Mouse (Mus musculus) liver, embryonic 16.5 days (tissue): Measurements from ENCODE around the gene Cdnf. TPM values are rescaled to one million over a fixed set of nuclear protein-coding genes. Genes with fewer than 3 reads are reported as not detected.

Experiments used
- ATAC-seq: fragments of 200-750 bp; cut with Nextera tagmentation; 2 replicates; pipeline ENCODE4 v1.8.0; 2017; ENCODE audit warnings: low read depth, mild to moderate bottlenecking, moderate number of reproducible peaks, moderate library complexity
- H3K27ac ChIP-seq: fragments of 300-500 bp; sonication (generic); 2 replicates; pipeline ENCODE4 v1.5.1; 2014; ENCODE audit warnings: mild to moderate bottlenecking, low read length
- H3K27me3 ChIP-seq: fragments of 300-500 bp; sonication (generic); 2 replicates; pipeline ENCODE4 v1.6.1; 2014; ENCODE audit warnings: low read depth, low read length, mixed read lengths; ENCODE audit not compliant: control insufficient read depth, insufficient read depth
- H3K36me3 ChIP-seq: fragments of 300-500 bp; sonication (generic); 2 replicates; pipeline ENCODE4 v1.6.1; 2014; ENCODE audit warnings: mild to moderate bottlenecking; ENCODE audit not compliant: control insufficient read depth, insufficient read depth
- H3K4me1 ChIP-seq: fragments of 300-500 bp; sonication (generic); 2 replicates; pipeline ENCODE4 v1.6.1; 2014; ENCODE audit warnings: low read depth, low read length, mixed read lengths; ENCODE audit not compliant: control insufficient read depth
- H3K4me2 ChIP-seq: fragments of 300-500 bp; sonication (generic); 2 replicates; pipeline ENCODE4 v1.6.1; 2014; ENCODE audit warnings: low read depth, low read length, mixed read lengths
- H3K4me3 ChIP-seq: fragments of 300-500 bp; sonication (generic); 2 replicates; pipeline ENCODE4 v1.5.1; 2014; ENCODE audit warnings: low read depth, mild to moderate bottlenecking, low read length
- H3K9ac ChIP-seq: fragments of 300-500 bp; sonication (generic); 2 replicates; pipeline ENCODE4 v1.6.1; 2014; ENCODE audit warnings: low read depth, low read length
- H3K9me3 ChIP-seq: fragments of 300-500 bp; sonication (generic); replicated peaks from 2 replicates; pipeline ENCODE4 v1.6.1; 2016; ENCODE audit warnings: low read length; ENCODE audit not compliant: control insufficient read depth
- WGBS: fragments of 180-500 bp; shearing (Covaris S2); extraction: QIAGEN DNeasy Blood & Tissue Kit; methylation state at CpG from one replicate; pipeline ENCODE4 v1.1.7; 2014; ENCODE audit not compliant: insufficient replicate concordance; 5-methylcytosine and 5-hydroxymethylcytosine counted together
- polyA plus RNA-seq: library from polyadenylated mRNA; unstranded; fragments of >200 nt; fragmentation: Nextera tagmentation; extraction: Ambion mirVana; gene quantifications from 2 replicates; pipeline ENCODE4 v1.2.1, GENCODE M21; 2015

Cdnf gene
- polyA plus RNA-seq, result 0.09 and 0.11 TPM in 2 replicates

- Histone ChIP-seq H3K9me3 (no peaks in the 10 kb centered on the region), H3K9ac (peak within 1 kb of the TSS; percentile 83), H3K27ac (peak within 1 kb of the TSS; percentile 84), H3K4me3 (peak within 1 kb of the TSS; percentile 91), H3K4me2 (peak within 1 kb of the TSS; percentile 72), H3K36me3 (peaks cover 24% of the 10 kb centered on the region), H3K27me3 (no peaks in the 10 kb centered on the region), H3K4me1 (peaks cover 7% of the 10 kb centered on the region)
- ATAC-seq, result peak; percentile 99
- under 1% methylated on average over 60 of the region's 60 CpGs for WGBS
Measured at GRCm38 (mm10) chr2:3512552-3513454, at the start of gene Cdnf, which contains the start of the genes Gm45902 and Hspa14. TSS of gene Cdnf (plus strand) at chr2:3513030. TSS of gene Gm45902 (minus strand) at chr2:3512790. TSS of gene Hspa14 (minus strand) at chr2:3512814.

GRCm38 (mm10) chr2:3473891-3474290 is 38.9 kb upstream of the Cdnf start:
- 0% methylated on average over 12 of the region's 12 CpGs for WGBS
- Histone ChIP-seq H3K4me3 (peak overlapping the region; percentile 86), H3K9me3 (no peaks in the 10 kb centered on the region), H3K27ac (peak overlapping the region; percentile 91), H3K36me3 (peaks cover 4% of the 10 kb centered on the region; the same call in 1 of the 2 replicates), H3K9ac (peak overlapping the region; percentile 83), H3K27me3 (no peaks in the 10 kb centered on the region), H3K4me1 (peaks cover 13% of the 10 kb centered on the region), H3K4me2 (peak overlapping the region; percentile 73)
- no peak for ATAC-seq

DNA sequence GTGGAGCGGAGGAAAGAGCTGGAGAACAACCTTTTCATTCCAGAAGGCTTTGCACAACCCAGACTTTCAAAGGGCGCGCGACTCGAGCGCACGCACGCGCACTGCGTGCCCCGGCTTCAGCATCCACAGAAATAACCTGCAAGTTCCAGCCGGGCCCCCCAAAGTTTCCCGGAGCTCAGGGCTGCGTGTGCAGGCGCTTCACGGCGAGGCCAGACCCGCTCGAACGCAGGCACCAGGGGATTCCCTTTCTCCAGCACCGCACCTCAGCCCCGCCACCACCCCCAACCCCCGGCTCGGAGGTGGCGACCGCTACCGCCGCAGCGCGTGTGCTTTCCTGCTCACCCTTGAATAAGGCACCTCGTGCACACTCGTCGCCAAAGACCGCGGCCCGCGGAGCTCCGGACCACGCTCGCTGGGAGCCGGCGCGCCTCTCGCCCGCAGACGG is 38.4 kb upstream of the Cdnf start:
- Histone ChIP-seq H3K4me1 (peaks cover 13% of the 10 kb centered on the region), H3K9me3 (no peaks in the 10 kb centered on the region), H3K27me3 (no peaks in the 10 kb centered on the region), H3K27ac (peak overlapping the region; percentile 91), H3K4me2 (peak overlapping the region; percentile 73), H3K36me3 (peaks cover 4% of the 10 kb centered on the region; the same call in 1 of the 2 replicates), H3K9ac (peak overlapping the region; percentile 83), H3K4me3 (peak overlapping the region; percentile 86)
- ATAC-seq, result peak; percentile 58
- under 1% methylated on average over 46 of the region's 46 CpGs for WGBS

- H3K4me3 ChIP-seq, result peak within 1 kb of the TSS; percentile 86
- WGBS, result under 1% methylated on average over 42 of the region's 42 CpGs
- peaks cover 4% of the 10 kb centered on the region; the same call in 1 of the 2 replicates for H3K36me3 ChIP-seq
Measured at GRCm38 (mm10) chr2:3474861-3475283, 38.0 kb upstream of the Cdnf start, which contains the start of gene Suv39h2. TSS of gene Suv39h2 (minus strand) at chr2:3475031.

DNA sequence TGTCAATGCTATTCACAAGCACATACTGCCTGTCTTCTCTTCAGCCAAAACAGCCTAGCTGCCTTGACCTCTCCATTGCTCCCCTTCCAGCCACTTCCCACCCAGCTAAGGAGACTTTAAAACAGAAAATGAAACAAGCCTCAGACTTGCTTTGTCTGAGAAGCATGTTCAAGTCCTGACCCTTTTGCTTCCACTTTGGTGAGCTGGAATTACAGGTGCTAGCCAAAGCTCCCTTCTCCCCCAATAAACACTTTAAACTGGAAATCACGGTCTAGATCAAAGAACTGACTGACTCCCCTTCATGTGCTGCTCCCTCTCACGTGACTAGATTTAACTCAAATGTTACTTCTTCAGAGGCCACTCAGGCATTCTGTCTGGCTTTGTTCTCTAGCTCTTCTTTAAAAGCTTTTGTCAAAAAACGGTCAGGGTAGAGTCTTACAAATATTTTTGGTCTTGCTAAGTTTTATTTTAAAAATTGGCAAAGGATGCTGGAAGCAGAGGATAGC is 37.0 kb upstream of the Cdnf start:
- no peak for ATAC-seq
- Histone ChIP-seq H3K4me2 (peak overlapping the region; percentile 73), H3K27me3 (no peaks in the 10 kb centered on the region), H3K27ac (no peak overlapping the region), H3K4me1 (peaks cover 13% of the 10 kb centered on the region), H3K9ac (peak overlapping the region; percentile 8; the same call in 1 of the 2 replicates), H3K36me3 (no peaks in the 10 kb centered on the region), H3K9me3 (no peaks in the 10 kb centered on the region), H3K4me3 (peak overlapping the region; percentile 86)
- WGBS, result 62% methylated on average over 3 of the region's 3 CpGs

More at GRCm38 (mm10) chr2:3474861-3475283, 38.0 kb upstream of the Cdnf start, which contains the start of gene Suv39h2:
- peak within 1 kb of the TSS; percentile 73 for H3K4me2 ChIP-seq
- peak; percentile 98 for ATAC-seq
- H3K27me3 ChIP-seq, result no peaks in the 10 kb centered on the region
- H3K4me1 ChIP-seq, result peaks cover 13% of the 10 kb centered on the region
- no peaks in the 10 kb centered on the region for H3K9me3 ChIP-seq
- peak within 1 kb of the TSS; percentile 91 for H3K27ac ChIP-seq
- peak within 1 kb of the TSS; percentile 83 for H3K9ac ChIP-seq

GRCm38 (mm10) chr2:3480239-3480638 is 32.6 kb upstream of the Cdnf start:
- peak; percentile 53; the same call in 1 of the 2 replicates for ATAC-seq
- Histone ChIP-seq H3K9ac (no peak overlapping the region), H3K27ac (no peak overlapping the region), H3K36me3 (no peaks in the 10 kb centered on the region), H3K4me1 (peaks cover 7% of the 10 kb centered on the region), H3K4me3 (no peak overlapping the region), H3K4me2 (no peak overlapping the region), H3K27me3 (no peaks in the 10 kb centered on the region), H3K9me3 (no peaks in the 10 kb centered on the region)
- WGBS, result 30% methylated on average over 3 of the region's 3 CpGs

GRCm38 (mm10) chr2:3489816-3490215 is 23.0 kb upstream of the Cdnf start:
- H3K4me3 ChIP-seq, result no peak overlapping the region
- no peak for ATAC-seq
- H3K9ac ChIP-seq, result no peak overlapping the region
- H3K36me3 ChIP-seq, result peaks cover 39% of the 10 kb centered on the region
- no peak overlapping the region for H3K27ac ChIP-seq
- H3K9me3 ChIP-seq, result no peaks in the 10 kb centered on the region
- H3K4me2 ChIP-seq, result no peak overlapping the region
- no peaks in the 10 kb centered on the region; the same call in 1 of the 2 replicates for H3K4me1 ChIP-seq
- no peaks in the 10 kb centered on the region for H3K27me3 ChIP-seq
- WGBS, result 78% methylated on average over 3 of the region's 3 CpGs

DNA sequence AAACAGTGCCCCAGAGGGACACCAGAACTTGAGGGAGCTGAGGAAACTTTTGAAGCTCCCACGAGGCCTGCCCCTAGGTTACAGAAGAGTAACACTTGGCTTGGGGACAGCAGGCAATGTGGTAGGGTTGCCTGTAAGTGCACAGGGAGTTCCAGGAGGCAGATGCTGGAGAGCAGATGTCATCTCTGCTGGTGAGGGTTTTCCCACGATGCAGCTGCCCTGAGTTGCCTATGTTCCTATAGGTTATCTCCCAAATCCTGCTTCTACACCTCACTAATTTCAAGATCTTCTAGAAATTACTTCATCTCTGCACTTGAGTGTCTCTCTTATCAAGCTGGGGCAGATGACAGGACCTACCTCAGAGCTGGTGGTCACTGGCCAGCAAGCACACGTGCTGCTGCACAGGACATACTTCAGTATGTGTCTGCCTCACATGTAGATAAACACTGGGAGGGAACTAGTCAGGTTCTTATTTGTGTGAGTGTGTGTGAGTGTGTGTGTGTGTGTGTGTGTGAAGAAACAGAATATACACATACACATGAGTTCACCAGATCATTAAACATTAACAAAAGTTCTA is 18.9 kb upstream of the Cdnf start:
- 46% methylated on average over 3 of the region's 3 CpGs for WGBS
- peak; percentile 72 for ATAC-seq

More for the DNA sequence above, 18.9 kb upstream of the Cdnf start:
- Histone ChIP-seq H3K4me1 (no peaks in the 10 kb centered on the region; the same call in 1 of the 2 replicates), H3K27me3 (no peaks in the 10 kb centered on the region), H3K4me2 (no peak overlapping the region), H3K27ac (0 out of 2 replicates have a peak overlapping the region, but pooled peaks have one; percentile 16), H3K9me3 (no peaks in the 10 kb centered on the region), H3K36me3 (peaks cover 53% of the 10 kb centered on the region), H3K4me3 (no peak overlapping the region), H3K9ac (no peak overlapping the region)
